Mouse (Mus musculus) liver, embryonic 11.5 days (tissue): ENCODE measurements at regions not wholly inside any gene's neighbourhood (a gene's known extent, or its start where the extent isn't known, plus 50 kb on each side); places are given as distances from the start of the nearest gene placed in this dataset.
"Not testable (repeated sequence)": the region's sequence is repeated elsewhere in the genome, so short reads cannot be mapped to it uniquely, and the experiment has no call there.

Experiments
- ATAC-seq: fragments of 200-750 bp; cut with Nextera tagmentation; replicated peaks from 2 replicates; pipeline ENCODE4 v1.8.0; 2017; ENCODE audit warnings: moderate number of reproducible peaks, mild to moderate bottlenecking, moderate TSS enrichment, moderate library complexity; ENCODE audit not compliant: low FRiP score
- DNase-seq: peaks from one replicate; pipeline ENCODE4 v3.0.0-alpha.2; 2017; ENCODE audit warnings: low spot score
- H3K27ac ChIP-seq: fragments of 300-500 bp; sonication (generic); 2 replicates; pipeline ENCODE4 v1.5.1; 2014; ENCODE audit warnings: mild to moderate bottlenecking, low read depth, low read length, control low read depth
- H3K27me3 ChIP-seq: fragments of 300-500 bp; sonication (generic); replicated peaks from 2 replicates; pipeline ENCODE4 v1.6.1; 2014; ENCODE audit warnings: low read length, mixed read lengths; ENCODE audit not compliant: control insufficient read depth, insufficient read depth
- H3K36me3 ChIP-seq: fragments of 300-500 bp; sonication (generic); 2 replicates; pipeline ENCODE4 v1.6.1; 2014; ENCODE audit warnings: mild to moderate bottlenecking, low read length, moderate library complexity, mixed read lengths; ENCODE audit not compliant: control insufficient read depth, insufficient read depth
- H3K4me1 ChIP-seq: fragments of 300-500 bp; sonication (generic); replicated peaks from 2 replicates; pipeline ENCODE4 v1.6.1; 2014; ENCODE audit warnings: low read length, mixed read lengths; ENCODE audit not compliant: control insufficient read depth, insufficient read depth
- H3K4me2 ChIP-seq: fragments of 300-500 bp; sonication (generic); 2 replicates; pipeline ENCODE4 v1.6.1; 2014; ENCODE audit warnings: mild to moderate bottlenecking, control low read depth, moderate library complexity
- H3K4me3 ChIP-seq: fragments of 300-500 bp; sonication (generic); 2 replicates; pipeline ENCODE4 v1.5.1; 2014; ENCODE audit warnings: low read depth, low read length, control low read depth
- H3K9ac ChIP-seq: fragments of 300-500 bp; sonication (generic); 2 replicates; pipeline ENCODE4 v1.6.1; 2014; ENCODE audit warnings: low read depth, low read length, control low read depth
- H3K9me3 ChIP-seq: fragments of 300-500 bp; sonication (generic); 2 replicates; pipeline ENCODE4 v1.6.1; 2016; ENCODE audit warnings: low read length, inconsistent platforms, mixed read lengths; ENCODE audit not compliant: control insufficient read depth
- WGBS: fragments of 180-500 bp; shearing (Covaris S2); extraction: QIAGEN DNeasy Blood & Tissue Kit; methylation state at CpG from one replicate; pipeline ENCODE4 v1.1.7; 2014; 5-methylcytosine and 5-hydroxymethylcytosine counted together

- ATAC-seq = no peak
- H3K9ac ChIP-seq = no peak overlapping the region
These were observed 428.1 kb downstream of the Pom121l12 start for GRCm38 (mm10) chr11:15027213-15027612.

GRCm38 (mm10) chr11:15042168-15042567 is 443.1 kb downstream of the Pom121l12 start:
- WGBS = 61% methylated on average over 1 of the region's 1 CpGs
- H3K9ac ChIP-seq = no peak overlapping the region
- no peak overlapping the region for H3K27ac ChIP-seq
- H3K27me3 ChIP-seq = no peaks in the 10 kb centered on the region
- no peak for ATAC-seq
- DNase-seq = no peak
- H3K36me3 ChIP-seq = no peaks in the 10 kb centered on the region
- no peak overlapping the region for H3K4me2 ChIP-seq
- H3K9me3 ChIP-seq = no peaks in the 10 kb centered on the region
- no peak overlapping the region for H3K4me3 ChIP-seq
- no peaks in the 10 kb centered on the region for H3K4me1 ChIP-seq

More at GRCm38 (mm10) chr11:15027213-15027612, 428.1 kb downstream of the Pom121l12 start:
- Histone ChIP-seq H3K4me2 (no peak overlapping the region), H3K36me3 (no peaks in the 10 kb centered on the region), H3K27me3 (no peaks in the 10 kb centered on the region), H3K4me1 (no peaks in the 10 kb centered on the region), H3K9me3 (no peaks in the 10 kb centered on the region), H3K4me3 (no peak overlapping the region), H3K27ac (no peak overlapping the region)
- DNase-seq = no peak
- WGBS = 69% methylated on average over 2 of the region's 2 CpGs

GRCm38 (mm10) chr11:15088918-15089645 is 490.0 kb downstream of the Pom121l12 start:
- not testable (repeated sequence) for H3K9me3 ChIP-seq, H3K4me2 ChIP-seq, H3K27ac ChIP-seq, H3K9ac ChIP-seq, H3K36me3 ChIP-seq, H3K4me1 ChIP-seq, DNase-seq, ATAC-seq, H3K27me3 ChIP-seq, H3K4me3 ChIP-seq
- WGBS = 80% methylated on average over 4 of the region's 4 CpGs

- Histone ChIP-seq H3K27me3 (no peaks in the 10 kb centered on the region), H3K9me3 (no peaks in the 10 kb centered on the region), H3K4me2 (no peak overlapping the region), H3K4me1 (no peaks in the 10 kb centered on the region), H3K4me3 (no peak overlapping the region), H3K36me3 (no peaks in the 10 kb centered on the region), H3K27ac (no peak overlapping the region), H3K9ac (no peak overlapping the region)
- ATAC-seq (peak; percentile 64), DNase-seq (no peak)
These were observed 497.8 kb downstream of the Pom121l12 start for GRCm38 (mm10) chr11:15096900-15097299.

GRCm38 (mm10) chr11:15108046-15108445 is 509.0 kb downstream of the Pom121l12 start:
- Histone ChIP-seq H3K4me1 (no peaks in the 10 kb centered on the region), H3K27ac (no peak overlapping the region), H3K4me2 (no peak overlapping the region), H3K36me3 (no peaks in the 10 kb centered on the region), H3K4me3 (no peak overlapping the region), H3K9ac (no peak overlapping the region), H3K27me3 (no peaks in the 10 kb centered on the region), H3K9me3 (no peaks in the 10 kb centered on the region)
- ATAC-seq (no peak), DNase-seq (no peak)
- 78% methylated on average over 1 of the region's 1 CpGs for WGBS

- H3K36me3 ChIP-seq = no peaks in the 10 kb centered on the region
- H3K4me1 ChIP-seq = no peaks in the 10 kb centered on the region
- H3K9me3 ChIP-seq = no peaks in the 10 kb centered on the region
- no peak overlapping the region for H3K9ac ChIP-seq
- no peaks in the 10 kb centered on the region for H3K27me3 ChIP-seq
- no peak overlapping the region for H3K4me3 ChIP-seq
- no peak overlapping the region for H3K4me2 ChIP-seq
- no peak overlapping the region for H3K27ac ChIP-seq
- DNase-seq (no peak), ATAC-seq (no peak)
- 90% methylated on average over 3 of the region's 3 CpGs for WGBS
These were observed 514.5 kb downstream of the Pom121l12 start for GRCm38 (mm10) chr11:15113583-15113982.

- Histone ChIP-seq H3K9ac (no peak overlapping the region), H3K27ac (no peak overlapping the region), H3K4me1 (no peaks in the 10 kb centered on the region), H3K9me3 (0 out of 2 replicates have a peak, but pooled peaks cover 2% of the 10 kb centered on the region), H3K36me3 (no peaks in the 10 kb centered on the region), H3K4me3 (no peak overlapping the region), H3K4me2 (no peak overlapping the region), H3K27me3 (no peaks in the 10 kb centered on the region)
- DNase-seq (no peak), ATAC-seq (no peak)
- 62% methylated on average over 2 of the region's 2 CpGs for WGBS
These were observed 526.7 kb downstream of the Pom121l12 start for GRCm38 (mm10) chr11:15125812-15126211.
